In the genomic region with DNA sequence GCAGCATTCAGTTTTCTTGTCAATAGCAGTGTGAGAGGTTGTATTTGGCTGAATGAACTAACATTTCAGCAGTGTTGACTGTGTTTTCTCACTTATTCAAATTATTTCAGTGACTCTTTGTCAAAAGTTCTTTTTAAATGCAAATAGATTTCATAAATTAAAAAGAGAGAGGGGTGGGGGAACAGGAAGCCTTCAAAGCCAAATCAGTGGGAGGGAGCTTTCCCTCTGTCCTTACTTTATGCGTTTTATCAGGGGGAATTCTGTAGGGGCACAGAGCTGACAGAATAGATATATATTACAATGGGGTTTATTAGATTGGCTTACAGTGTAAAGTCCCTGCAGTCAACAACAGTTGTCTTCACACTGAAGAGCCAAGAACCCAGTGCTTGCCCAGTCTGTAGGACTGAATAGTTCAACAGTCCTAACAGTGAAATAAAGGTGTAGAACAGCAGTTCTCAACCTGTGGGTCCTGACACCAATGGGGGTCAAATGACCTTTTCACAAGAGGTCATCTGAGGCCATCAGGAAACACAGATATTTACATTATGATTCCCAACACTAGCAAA, we compare ENCODE assay signal across 19 mouse cellular contexts.
DNase-seq lines count a peak whose midpoint lies in the region; ATAC-seq and TF ChIP-seq lines count a peak whose summit lies in the region.
"Had no signal": no experiment of that assay in that cellular context is flagged by ENCODE, and none has a peak within 500 bp of the region (broad histone marks: within the 10 kb centered on the region; RNA-seq: fewer than 3 reads in every experiment).

No protein-coding gene starts in this region.

- no peak overlapping the region for H3K27ac ChIP-seq in hindbrain, embryonic 13.5 days
- no peak overlapping the region for H3K27ac ChIP-seq in hindbrain, embryonic 16.5 days (ENCODE audit: low read depth, low read length)
- H3K27ac ChIP-seq in forebrain, embryonic 12.5 days: no peak overlapping the region
- no peak overlapping the region for H3K27ac ChIP-seq in forebrain, embryonic 16.5 days (ENCODE audit: low read length)
- H3K27ac ChIP-seq: embryonic facial prominence, embryonic 12.5 days; heart, embryonic 13.5 days; hindbrain, postnatal 0 days had no signal

- no peaks in the 10 kb centered on the region for H3K9me3 ChIP-seq in hindbrain, embryonic 13.5 days
- no peaks in the 10 kb centered on the region for H3K9me3 ChIP-seq in hindbrain, embryonic 16.5 days (ENCODE audit: control insufficient read depth, low read length)
- H3K9me3 ChIP-seq in forebrain, embryonic 12.5 days: no peaks in the 10 kb centered on the region
- H3K9me3 ChIP-seq in forebrain, embryonic 16.5 days (ENCODE audit: control insufficient read depth, low read length): no peaks in the 10 kb centered on the region
- H3K9me3 ChIP-seq: embryonic facial prominence, embryonic 12.5 days had no signal

- no peak for TF ChIP-seq POLR2A in brain, embryonic 14.5 days (IDR thresholded peaks at IDR 0.05; ENCODE audit: borderline replicate concordance, extremely low read depth, insufficient read depth, insufficient read length, poor library complexity, severe bottlenecking)

- no peaks in the 10 kb centered on the region for H3K36me3 ChIP-seq in hindbrain, embryonic 13.5 days
- H3K36me3 ChIP-seq in hindbrain, embryonic 16.5 days (ENCODE audit: control insufficient read depth, insufficient read depth, low read length): no peaks in the 10 kb centered on the region
- H3K36me3 ChIP-seq in forebrain, embryonic 12.5 days (replicated peaks): no peaks in the 10 kb centered on the region
- no peaks in the 10 kb centered on the region for H3K36me3 ChIP-seq in forebrain, embryonic 16.5 days (ENCODE audit: control insufficient read depth, insufficient read depth)
- H3K36me3 ChIP-seq: embryonic facial prominence, embryonic 12.5 days; heart, embryonic 13.5 days had no signal

- H3K4me2 ChIP-seq in hindbrain, embryonic 13.5 days: no peak overlapping the region
- no peak overlapping the region for H3K4me2 ChIP-seq in hindbrain, embryonic 16.5 days (ENCODE audit: low read length)
- H3K4me2 ChIP-seq in forebrain, embryonic 12.5 days: no peak overlapping the region
- H3K4me2 ChIP-seq in forebrain, embryonic 16.5 days (ENCODE audit: low read length): no peak overlapping the region
- H3K4me2 ChIP-seq: embryonic facial prominence, embryonic 12.5 days; heart, embryonic 13.5 days had no signal

- H3K9ac ChIP-seq in hindbrain, embryonic 13.5 days: no peak overlapping the region
- no peak overlapping the region for H3K9ac ChIP-seq in hindbrain, embryonic 16.5 days (ENCODE audit: low read depth, low read length)
- no peak overlapping the region for H3K9ac ChIP-seq in forebrain, embryonic 12.5 days
- no peak overlapping the region for H3K9ac ChIP-seq in forebrain, embryonic 16.5 days (replicated peaks; ENCODE audit: low read depth, low read length)
- H3K9ac ChIP-seq: embryonic facial prominence, embryonic 12.5 days; heart, embryonic 13.5 days had no signal

- peak; percentile 57 for DNase-seq in brain, embryonic 14.5 days (ENCODE audit: low read depth)
- no peak for DNase-seq in layer of hippocampus, adult 18-20 months (ENCODE audit: low spot score in 2 of 2)
- DNase-seq in embryo, embryonic 9.5 days (ENCODE audit: extremely low spot score): no peak
- DNase-seq: adrenal gland, adult 2 months; adrenal gland, postnatal 25 days; cerebellum, adult 2 months; cerebellum, postnatal 14 days; embryo, embryonic 11 days; gastrocnemius, postnatal 36 days; heart, adult 11 months; heart, postnatal 36 days; kidney, adult 11 months had no signal

- no peaks in the 10 kb centered on the region for H3K27me3 ChIP-seq in hindbrain, embryonic 13.5 days
- H3K27me3 ChIP-seq in hindbrain, embryonic 16.5 days (replicated peaks; ENCODE audit: control insufficient read depth, insufficient read depth, low read length): no peaks in the 10 kb centered on the region
- no peaks in the 10 kb centered on the region for H3K27me3 ChIP-seq in forebrain, embryonic 12.5 days
- H3K27me3 ChIP-seq in forebrain, embryonic 16.5 days (replicated peaks; ENCODE audit: control insufficient read depth, insufficient read depth, low read length): no peaks in the 10 kb centered on the region
- H3K27me3 ChIP-seq: embryonic facial prominence, embryonic 12.5 days; heart, embryonic 13.5 days had no signal

- no peak overlapping the region for H3K4me3 ChIP-seq in hindbrain, embryonic 13.5 days
- no peak overlapping the region for H3K4me3 ChIP-seq in hindbrain, embryonic 16.5 days (ENCODE audit: low read length)
- no peak overlapping the region for H3K4me3 ChIP-seq in forebrain, embryonic 12.5 days (replicated peaks)
- no peak overlapping the region for H3K4me3 ChIP-seq in forebrain, embryonic 16.5 days (replicated peaks; ENCODE audit: low read length)
- H3K4me3 ChIP-seq: embryonic facial prominence, embryonic 12.5 days; heart, embryonic 13.5 days had no signal

- ATAC-seq in hindbrain, embryonic 13.5 days (ENCODE audit: low FRiP score): peak; percentile 61; the same call in 1 of the 2 replicates
- ATAC-seq in hindbrain, embryonic 16.5 days: no peak
- ATAC-seq in forebrain, embryonic 12.5 days (ENCODE audit: low FRiP score): 0 out of 2 replicates have a peak, but pooled peaks have one; percentile 46
- ATAC-seq in forebrain, embryonic 16.5 days: peak; percentile 54; the same call in 1 of the 2 replicates
- ATAC-seq: hindbrain, postnatal 0 days had no signal

- WGBS in hindbrain, embryonic 13.5 days: 21% methylated on average over 1 of the region's 1 CpGs
- 8% methylated on average over 1 of the region's 1 CpGs for WGBS in hindbrain, embryonic 16.5 days
- WGBS in forebrain, embryonic 12.5 days: 21% methylated on average over 1 of the region's 1 CpGs
- WGBS in forebrain, embryonic 16.5 days: 3% methylated on average over 1 of the region's 1 CpGs

- no peaks in the 10 kb centered on the region for H3K4me1 ChIP-seq in hindbrain, embryonic 13.5 days (replicated peaks)
- no peaks in the 10 kb centered on the region for H3K4me1 ChIP-seq in hindbrain, embryonic 16.5 days (ENCODE audit: control insufficient read depth, insufficient read depth, low read depth, low read length)
- H3K4me1 ChIP-seq in forebrain, embryonic 12.5 days: peaks cover 4% of the 10 kb centered on the region
- H3K4me1 ChIP-seq in forebrain, embryonic 16.5 days (replicated peaks; ENCODE audit: control insufficient read depth, insufficient read depth, low read length): 0 out of 2 replicates have a peak, but pooled peaks cover 2% of the 10 kb centered on the region
- H3K4me1 ChIP-seq: embryonic facial prominence, embryonic 12.5 days had no signal

- no peak for TF ChIP-seq CTCF in brain, embryonic 14.5 days (IDR thresholded peaks at IDR 0.05; ENCODE audit: borderline replicate concordance, extremely low read depth, insufficient read depth, insufficient read length)
